Mouse (Mus musculus) bone marrow, adult 2 months (tissue): ENCODE measurements around the gene Mrgprg. TPM values are rescaled to one million over a fixed set of nuclear protein-coding genes. Genes with fewer than 3 reads are reported as not detected.

Experiments used
- H3K27ac ChIP-seq: fragments of 200-500 bp; 2 replicates; pipeline ENCODE4 v1.5.1; 2012; ENCODE audit warnings: low read depth, mild to moderate bottlenecking, control low read depth, inconsistent platforms, low read length; ENCODE audit not compliant: control insufficient read depth, poor library complexity, insufficient read depth
- H3K4me1 ChIP-seq: fragments of 200-500 bp; 2 replicates; pipeline ENCODE4 v1.6.1; 2011; ENCODE audit warnings: low read length; ENCODE audit not compliant: control insufficient read depth, insufficient read depth
- H3K4me3 ChIP-seq: fragments of 200-500 bp; replicated peaks from 2 replicates; pipeline ENCODE3; 2011; ENCODE audit warnings: mild to moderate bottlenecking, low read depth, low read length, control low read depth; ENCODE audit not compliant: control insufficient read depth
- CTCF ChIP-seq: fragments of 200-500 bp; IDR thresholded peaks from 2 replicates; pipeline ENCODE4 v1.5.1; 2011; ENCODE audit warnings: low read length, control low read depth; ENCODE audit not compliant: control insufficient read depth, insufficient read depth
- POLR2A ChIP-seq: fragments of 200-500 bp; IDR thresholded peaks from 2 replicates; pipeline ENCODE4 v1.6.1; 2011; ENCODE audit warnings: low read depth, mild to moderate bottlenecking, control low read depth, low read length, borderline replicate concordance; ENCODE audit not compliant: control insufficient read depth
- WGBS: fragments of 180-500 bp; shearing (Covaris S2); methylation state at CpG from one replicate; pipeline ENCODE4 v1.1.7; 2018; 5-methylcytosine and 5-hydroxymethylcytosine counted together
- polyA plus RNA-seq: library from polyadenylated mRNA; stranded (reverse); fragments of >200 nt; gene quantifications from 2 replicates; pipeline ENCODE4 v1.2.4, GENCODE M21; 2011; ENCODE audit warnings: low replicate concordance; ENCODE audit not compliant: missing spikeins, insufficient read depth, insufficient read length

Gene Mrgprg
- not detected in 2 replicates for polyA plus RNA-seq

DNA sequence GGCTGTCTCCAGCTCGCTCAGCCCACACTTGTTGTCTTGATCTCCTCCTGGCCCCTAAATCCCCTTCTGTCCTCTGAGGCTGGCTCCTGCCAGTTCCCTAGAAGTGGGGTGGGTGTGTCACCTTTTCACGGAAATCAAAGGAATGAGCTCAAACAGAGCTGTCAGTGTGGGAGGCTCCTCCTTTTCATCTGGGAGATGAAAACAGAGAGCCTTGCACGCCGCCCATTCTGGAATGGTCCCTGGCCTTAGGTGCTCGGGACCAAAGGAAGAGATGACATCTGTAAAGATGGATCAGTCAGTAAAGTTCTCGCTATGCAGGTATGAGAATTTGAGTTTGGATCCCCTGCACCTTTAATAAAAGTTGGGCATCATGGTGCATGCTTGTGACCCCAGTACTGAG is at the start of gene Mrgprg:
Mrgprg (minus strand) TSS at position 101 of the 400 bp plus-strand sequence.
- no peak within 1 kb of the TSS for H3K27ac ChIP-seq
- H3K4me1 ChIP-seq: no peaks in the 10 kb centered on the region; the same call in 1 of the 2 replicates
- TF ChIP-seq CTCF (no peak), POLR2A (no peak)
- 77% methylated on average over 6 of the region's 6 CpGs for WGBS
- no peak within 1 kb of the TSS for H3K4me3 ChIP-seq

DNA sequence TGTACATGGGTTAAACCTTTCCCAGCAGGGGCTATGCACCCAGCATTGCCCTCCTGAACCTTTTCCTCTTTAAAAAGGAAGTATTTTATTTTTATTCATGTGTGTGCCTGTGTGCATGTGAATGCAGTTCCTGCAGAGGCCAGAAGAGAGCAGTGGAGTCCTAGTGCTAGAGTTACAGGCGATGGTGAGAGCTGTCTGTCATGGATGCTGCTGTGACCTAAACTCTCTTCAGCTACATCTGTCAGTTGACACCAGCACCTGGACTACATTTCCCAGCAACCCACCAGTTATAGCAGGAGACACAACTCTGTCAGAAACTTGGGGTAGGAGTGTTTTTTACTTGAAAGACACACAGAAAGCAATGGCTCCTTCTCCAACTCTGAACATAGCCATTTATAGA is 42.1 kb upstream of the Mrgprg start:
- H3K4me3 ChIP-seq: no peak overlapping the region
- H3K27ac ChIP-seq: no peak overlapping the region
- no peaks in the 10 kb centered on the region for H3K4me1 ChIP-seq
- WGBS: 46% methylated on average over 1 of the region's 1 CpGs
- 0 out of 2 replicates have a peak, but pooled peaks have one; percentile 26 for TF ChIP-seq CTCF
- no peak for TF ChIP-seq POLR2A

DNA sequence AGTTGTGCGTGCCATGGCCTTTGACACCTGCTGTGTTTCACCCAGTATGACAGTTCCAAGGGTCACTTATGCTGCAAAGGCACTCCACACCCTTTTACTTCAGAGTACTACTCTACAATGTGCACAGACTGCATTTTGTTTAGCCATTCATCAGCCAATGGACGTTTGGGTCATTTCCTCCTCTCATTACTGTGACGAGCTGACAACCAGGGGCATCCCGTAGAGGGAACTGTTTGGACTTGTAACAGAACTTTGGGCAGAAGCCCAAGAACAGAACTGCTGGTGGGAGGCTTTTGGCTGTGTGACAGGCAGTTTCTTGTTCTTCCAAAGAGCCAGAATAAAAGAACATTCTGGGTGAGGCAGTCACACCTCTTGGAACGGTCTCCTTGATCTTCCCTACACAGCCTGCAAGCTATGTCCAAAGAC is 38.4 kb upstream of the Mrgprg start:
- no peaks in the 10 kb centered on the region for H3K4me1 ChIP-seq
- 81% methylated on average over 5 of the region's 5 CpGs for WGBS
- TF ChIP-seq POLR2A: no peak
- TF ChIP-seq CTCF: no peak
- H3K27ac ChIP-seq: no peak overlapping the region
- H3K4me3 ChIP-seq: no peak overlapping the region

DNA sequence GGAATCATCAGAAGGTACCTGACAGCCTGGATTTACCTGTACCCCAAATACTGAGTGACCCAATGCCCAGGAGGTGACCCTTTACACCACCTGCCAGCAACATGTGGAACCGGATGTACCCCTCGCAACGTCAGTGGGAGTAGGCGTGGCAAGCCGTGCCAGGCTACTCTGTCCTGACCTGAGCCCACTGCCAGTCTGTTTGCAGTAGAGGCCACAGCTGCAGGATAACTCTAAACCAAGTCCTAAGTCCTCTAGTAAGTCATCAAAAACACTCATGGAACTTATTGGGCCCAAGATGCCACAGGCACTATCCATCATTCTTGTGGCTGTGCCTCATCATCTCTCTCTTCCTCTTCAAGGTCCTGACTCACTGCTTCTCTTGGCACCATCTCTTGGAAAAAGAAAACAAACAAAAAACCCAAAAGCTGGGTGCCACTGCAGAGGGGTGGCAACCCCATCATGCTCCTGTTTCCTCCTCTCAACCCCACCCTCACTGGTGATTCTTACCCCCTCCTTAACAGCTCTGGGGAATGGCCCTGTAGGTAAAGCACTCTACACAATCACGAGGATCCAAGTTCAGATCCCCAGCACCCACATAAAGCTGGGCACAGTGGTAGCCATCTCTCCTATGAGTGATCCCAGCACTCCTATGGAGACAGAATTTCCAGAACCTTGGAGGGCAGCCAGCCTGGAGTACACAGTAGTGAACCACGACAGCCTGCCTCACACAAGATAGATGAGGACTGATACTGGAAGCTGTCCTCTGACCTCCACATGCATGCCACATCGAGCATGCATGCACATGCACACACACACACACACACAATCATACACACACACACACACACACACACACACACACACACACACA is 34.6 kb upstream of the Mrgprg start:
- no peak for TF ChIP-seq CTCF
- TF ChIP-seq POLR2A: no peak
- Histone ChIP-seq H3K27ac (no peak overlapping the region), H3K4me3 (no peak overlapping the region), H3K4me1 (no peaks in the 10 kb centered on the region)
- 80% methylated on average over 8 of the region's 8 CpGs for WGBS

DNA sequence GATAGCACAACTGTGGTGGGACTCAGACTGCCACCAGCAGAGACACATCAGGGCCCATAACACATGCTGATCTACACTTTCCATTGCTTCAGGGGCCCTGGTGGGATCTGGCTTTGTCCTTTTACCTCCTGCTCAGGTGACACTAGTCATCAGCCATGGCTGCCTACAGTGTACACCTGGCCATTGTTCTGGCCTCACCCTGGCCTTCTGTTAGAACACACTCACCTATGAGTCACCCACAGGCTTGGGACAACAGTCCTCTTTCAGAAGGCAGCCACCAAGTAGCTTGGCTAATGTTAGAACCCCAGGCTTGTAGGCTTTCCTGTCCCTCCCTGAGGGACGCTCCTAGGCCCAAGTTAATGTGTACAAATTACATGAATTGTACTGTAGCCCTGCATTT is 34.0 kb upstream of the Mrgprg start:
- TF ChIP-seq POLR2A: no peak
- no peak for TF ChIP-seq CTCF
- Histone ChIP-seq H3K4me3 (no peak overlapping the region), H3K27ac (no peak overlapping the region), H3K4me1 (no peaks in the 10 kb centered on the region)
- WGBS: 87% methylated on average over 1 of the region's 1 CpGs

DNA sequence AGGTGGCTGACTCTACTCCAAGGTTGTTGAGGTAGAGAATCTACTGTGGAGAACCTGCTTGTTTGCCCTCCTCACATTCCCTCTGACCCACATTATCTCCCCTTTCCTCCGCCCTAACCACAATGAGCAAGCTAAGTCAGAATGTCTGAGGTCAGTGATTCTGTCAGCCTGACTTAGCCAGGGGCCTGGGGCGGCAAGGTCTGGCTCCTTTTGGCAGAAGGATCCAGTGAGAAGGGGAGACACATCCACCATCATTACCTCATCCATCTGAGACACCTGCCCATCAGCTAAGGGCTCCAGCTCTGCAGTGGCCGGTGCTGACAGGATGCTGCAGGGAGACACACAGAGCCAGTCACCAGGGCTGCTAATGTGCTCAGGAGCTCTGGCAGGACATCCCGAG is 32.0 kb upstream of the Mrgprg start:
- no peaks in the 10 kb centered on the region for H3K4me1 ChIP-seq
- 68% methylated on average over 4 of the region's 4 CpGs for WGBS
- TF ChIP-seq CTCF: no peak
- TF ChIP-seq POLR2A: no peak
- no peak overlapping the region for H3K4me3 ChIP-seq
- no peak overlapping the region for H3K27ac ChIP-seq

DNA sequence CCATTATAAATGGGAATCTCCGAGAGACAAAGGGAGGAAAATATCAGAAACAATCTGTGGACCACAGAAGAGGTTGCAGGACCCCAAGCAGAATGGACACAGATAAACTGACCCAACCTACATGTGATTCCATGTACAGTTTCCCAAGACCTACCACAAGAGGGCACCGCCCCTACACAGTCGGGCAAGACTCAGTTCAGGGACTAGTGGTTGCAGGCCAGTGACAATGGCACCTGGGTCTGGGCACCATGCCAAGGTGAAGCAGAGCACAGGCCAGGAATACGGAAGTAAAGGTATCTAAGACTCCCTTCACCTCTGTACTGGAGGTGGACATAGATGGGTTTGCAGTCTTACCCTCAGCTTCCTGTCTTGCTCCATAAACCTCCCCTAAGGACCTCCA is 26.3 kb upstream of the Mrgprg start:
- Histone ChIP-seq H3K27ac (no peak overlapping the region), H3K4me1 (no peaks in the 10 kb centered on the region), H3K4me3 (no peak overlapping the region)
- WGBS: 37% methylated on average over 4 of the region's 4 CpGs
- peak; percentile 70 for TF ChIP-seq CTCF
- no peak for TF ChIP-seq POLR2A

DNA sequence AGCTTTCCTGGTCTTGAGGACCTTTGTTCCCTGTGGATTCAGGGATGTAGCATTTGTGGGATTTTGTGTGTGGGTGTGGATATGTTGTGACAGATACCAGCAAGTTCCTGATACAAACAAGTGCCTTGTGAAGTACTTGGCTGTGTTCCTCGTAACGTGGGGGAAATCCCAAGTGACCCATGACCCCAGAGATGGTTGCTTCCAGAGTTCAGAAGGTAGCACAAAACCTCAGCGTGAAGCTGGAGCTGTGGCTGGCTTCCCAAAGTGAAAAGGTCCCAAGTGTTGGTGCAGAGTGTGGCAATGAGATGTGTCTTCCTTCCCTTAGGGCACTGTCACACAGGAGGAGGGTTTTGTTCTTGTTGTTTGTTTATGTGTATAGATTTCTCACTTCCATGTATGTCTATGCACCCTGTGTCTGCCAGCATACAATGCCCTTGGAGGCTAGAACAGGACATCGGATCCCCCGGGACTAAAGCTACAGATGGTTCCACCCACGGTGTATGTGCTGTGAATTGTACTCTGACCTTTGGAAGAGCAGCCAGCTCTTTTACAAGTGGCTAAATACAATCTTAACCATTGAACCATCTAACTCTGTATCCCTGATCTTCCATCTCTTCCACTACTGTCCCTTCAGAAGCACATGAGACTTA is 25.7 kb upstream of the Mrgprg start:
- Histone ChIP-seq H3K4me1 (no peaks in the 10 kb centered on the region), H3K27ac (no peak overlapping the region), H3K4me3 (no peak overlapping the region)
- 85% methylated on average over 6 of the region's 6 CpGs for WGBS
- TF ChIP-seq CTCF: no peak
- no peak for TF ChIP-seq POLR2A
